Comparison of ENCODE assay signal across 14 mouse cellular contexts in genomic region chr6:95469521-95469920, GRCm38 (mm10).
DNase-seq lines count a peak whose midpoint lies in the region; ATAC-seq lines count a peak whose summit lies in the region.
"Had no signal": no experiment of that assay in that cellular context is flagged by ENCODE, and none has a peak within 500 bp of the region (broad histone marks: within the 10 kb centered on the region; RNA-seq: fewer than 3 reads in every experiment).

No protein-coding gene starts in this region.

- H3K4me2 ChIP-seq in hindbrain, embryonic 12.5 days (replicated peaks), result no peak overlapping the region
- H3K4me2 ChIP-seq in midbrain, embryonic 11.5 days, result no peak overlapping the region
- H3K4me2 ChIP-seq in midbrain, embryonic 15.5 days, result no peak overlapping the region
- no peak overlapping the region for H3K4me2 ChIP-seq in embryonic facial prominence, embryonic 14.5 days (ENCODE audit: low read depth, low read length)
- H3K4me2 ChIP-seq: limb, embryonic 13.5 days had no signal

- no peaks in the 10 kb centered on the region for H3K9me3 ChIP-seq in hindbrain, embryonic 12.5 days (replicated peaks)
- H3K9me3 ChIP-seq in hindbrain, embryonic 10.5 days, result no peaks in the 10 kb centered on the region
- H3K9me3 ChIP-seq in midbrain, embryonic 11.5 days (ENCODE audit: control insufficient read depth, low read length), result no peaks in the 10 kb centered on the region
- H3K9me3 ChIP-seq in midbrain, embryonic 15.5 days, result no peaks in the 10 kb centered on the region
- H3K9me3 ChIP-seq in embryonic facial prominence, embryonic 14.5 days (ENCODE audit: control insufficient read depth, low read length), result no peaks in the 10 kb centered on the region
- H3K9me3 ChIP-seq: limb, embryonic 13.5 days; megakaryocyte, embryonic 14.5 days had no signal

- 0 out of 2 replicates have a peak, but pooled peaks have one; percentile 22 for ATAC-seq in hindbrain, embryonic 12.5 days (ENCODE audit: low FRiP score)
- ATAC-seq in midbrain, embryonic 11.5 days (ENCODE audit: low FRiP score), result no peak
- ATAC-seq in midbrain, embryonic 15.5 days (replicated peaks), result no peak
- peak; percentile 60; the same call in 1 of the 2 replicates for ATAC-seq in embryonic facial prominence, embryonic 14.5 days (ENCODE audit: low read depth)
- ATAC-seq in megakaryocyte, adult 5-6 weeks (ENCODE audit: poor library complexity, severe bottlenecking), result no peak

- 58% methylated on average over 7 of the region's 7 CpGs for WGBS in hindbrain, embryonic 12.5 days
- 64% methylated on average over 7 of the region's 7 CpGs for WGBS in hindbrain, embryonic 10.5 days
- 64% methylated on average over 7 of the region's 7 CpGs for WGBS in midbrain, embryonic 11.5 days
- 50% methylated on average over 7 of the region's 7 CpGs for WGBS in midbrain, embryonic 15.5 days
- 37% methylated on average over 7 of the region's 7 CpGs for WGBS in embryonic facial prominence, embryonic 14.5 days

- H3K4me3 ChIP-seq in hindbrain, embryonic 12.5 days, result no peak overlapping the region
- H3K4me3 ChIP-seq in hindbrain, embryonic 10.5 days, result no peak overlapping the region
- H3K4me3 ChIP-seq in midbrain, embryonic 11.5 days (ENCODE audit: low read depth, low read length), result no peak overlapping the region
- H3K4me3 ChIP-seq in midbrain, embryonic 15.5 days, result no peak overlapping the region
- no peak overlapping the region for H3K4me3 ChIP-seq in embryonic facial prominence, embryonic 14.5 days (ENCODE audit: low read depth, low read length)
- H3K4me3 ChIP-seq: limb, embryonic 13.5 days; megakaryocyte, embryonic 14.5 days had no signal

- no peak overlapping the region for H3K9ac ChIP-seq in hindbrain, embryonic 12.5 days
- no peak overlapping the region for H3K9ac ChIP-seq in midbrain, embryonic 11.5 days (ENCODE audit: low read length)
- no peak overlapping the region for H3K9ac ChIP-seq in midbrain, embryonic 15.5 days
- no peak overlapping the region for H3K9ac ChIP-seq in embryonic facial prominence, embryonic 14.5 days (ENCODE audit: low read depth, low read length)
- H3K9ac ChIP-seq: limb, embryonic 13.5 days had no signal

- DNase-seq in hindbrain, embryonic 10.5 days (ENCODE audit: low spot score), result no peak
- no peak for DNase-seq in midbrain, embryonic 11.5 days (ENCODE audit: low spot score, missing footprints)
- DNase-seq in embryonic facial prominence, embryonic 14.5 days (ENCODE audit: low spot score), result peak; percentile 81
- DNase-seq in retina, embryonic 14.5 days (ENCODE audit: low spot score), result peak; percentile 13
- no peak for DNase-seq in gastrocnemius, postnatal 14 days
- DNase-seq: adrenal gland, postnatal 10 days; cerebellum, adult 8-10 months; kidney, adult 9 months; thymus, adult 2 months had no signal

- H3K36me3 ChIP-seq in hindbrain, embryonic 12.5 days, result no peaks in the 10 kb centered on the region
- no peaks in the 10 kb centered on the region for H3K36me3 ChIP-seq in hindbrain, embryonic 10.5 days
- no peaks in the 10 kb centered on the region for H3K36me3 ChIP-seq in midbrain, embryonic 11.5 days (ENCODE audit: control insufficient read depth, insufficient read depth, low read length)
- no peaks in the 10 kb centered on the region for H3K36me3 ChIP-seq in midbrain, embryonic 15.5 days (replicated peaks)
- H3K36me3 ChIP-seq in embryonic facial prominence, embryonic 14.5 days (ENCODE audit: control insufficient read depth, insufficient read depth, low read length), result no peaks in the 10 kb centered on the region

- H3K27me3 ChIP-seq in hindbrain, embryonic 12.5 days, result no peaks in the 10 kb centered on the region
- no peaks in the 10 kb centered on the region for H3K27me3 ChIP-seq in hindbrain, embryonic 10.5 days (ENCODE audit: insufficient read depth, poor library complexity, severe bottlenecking)
- no peaks in the 10 kb centered on the region for H3K27me3 ChIP-seq in midbrain, embryonic 11.5 days (ENCODE audit: control insufficient read depth, insufficient read depth, low read length)
- no peaks in the 10 kb centered on the region for H3K27me3 ChIP-seq in midbrain, embryonic 15.5 days (replicated peaks)
- no peaks in the 10 kb centered on the region for H3K27me3 ChIP-seq in embryonic facial prominence, embryonic 14.5 days (replicated peaks; ENCODE audit: control insufficient read depth, insufficient read depth, low read length)
- H3K27me3 ChIP-seq: limb, embryonic 13.5 days; megakaryocyte, embryonic 14.5 days had no signal

- peak overlapping the region; percentile 12; the same call in 1 of the 2 replicates for H3K27ac ChIP-seq in hindbrain, embryonic 12.5 days
- no peak overlapping the region for H3K27ac ChIP-seq in hindbrain, embryonic 10.5 days
- H3K27ac ChIP-seq in midbrain, embryonic 11.5 days (ENCODE audit: low read depth, low read length), result peak overlapping the region; percentile 30; the same call in 1 of the 2 replicates
- no peak overlapping the region for H3K27ac ChIP-seq in midbrain, embryonic 15.5 days
- H3K27ac ChIP-seq in embryonic facial prominence, embryonic 14.5 days (replicated peaks; ENCODE audit: low read depth, low read length), result no peak overlapping the region
- H3K27ac ChIP-seq: limb, embryonic 13.5 days had no signal

- no peaks in the 10 kb centered on the region for H3K4me1 ChIP-seq in hindbrain, embryonic 12.5 days
- H3K4me1 ChIP-seq in hindbrain, embryonic 10.5 days (replicated peaks), result peaks cover 10% of the 10 kb centered on the region
- no peaks in the 10 kb centered on the region for H3K4me1 ChIP-seq in midbrain, embryonic 11.5 days (ENCODE audit: control insufficient read depth, insufficient read depth, low read length)
- 0 out of 2 replicates have a peak, but pooled peaks cover 2% of the 10 kb centered on the region for H3K4me1 ChIP-seq in midbrain, embryonic 15.5 days
- H3K4me1 ChIP-seq in embryonic facial prominence, embryonic 14.5 days (ENCODE audit: control insufficient read depth, insufficient read depth, low read length), result peaks cover 4% of the 10 kb centered on the region; the same call in 1 of the 2 replicates
- H3K4me1 ChIP-seq: limb, embryonic 13.5 days; megakaryocyte, embryonic 14.5 days had no signal

- intact Hi-C loops in gastrocnemius, postnatal 14 days (cut with DNase I; ENCODE audit: low total_unique reads), result no loop called here

Comparison
In these comparisons a context has a peak if more than half of its experiments do, and no peak if none do; other contexts are left out.
1. H3K27ac ChIP-seq: peak in hindbrain, embryonic 12.5 days (single experiment) and midbrain, embryonic 11.5 days (single experiment); none in hindbrain, embryonic 10.5 days (single experiment), midbrain, embryonic 15.5 days (single experiment) and embryonic facial prominence, embryonic 14.5 days (single experiment).
2. ATAC-seq: peak in hindbrain, embryonic 12.5 days (single experiment) and embryonic facial prominence, embryonic 14.5 days (single experiment); none in midbrain, embryonic 11.5 days (single experiment), midbrain, embryonic 15.5 days (single experiment) and megakaryocyte, adult 5-6 weeks (single experiment).
3. DNase-seq: peak in embryonic facial prominence, embryonic 14.5 days (single experiment) and retina, embryonic 14.5 days (single experiment); none in hindbrain, embryonic 10.5 days (single experiment), midbrain, embryonic 11.5 days (single experiment) and gastrocnemius, postnatal 14 days (single experiment).